Mouse (Mus musculus) urinary bladder, postnatal 10 days (tissue): Measurements from ENCODE around the gene Odaph.
"Not testable (repeated sequence)": the region's sequence is repeated elsewhere in the genome, so short reads cannot be mapped to it uniquely, and the experiment has no call there.

Experiments
- DNase-seq: peaks from one replicate; pipeline ENCODE4 v3.0.0; 2022; ENCODE audit warnings: low spot score

Gene Odaph

GRCm38 (mm10) chr5:91987236-91987635 lies at the start of gene Odaph:
Gene Odaph, plus strand, starts transcription at chr5:91987475.
- no peak for DNase-seq

GRCm38 (mm10) chr5:91945609-91946008 lies 41.7 kb upstream of the Odaph start:
- not testable (repeated sequence) for DNase-seq

GRCm38 (mm10) chr5:91947008-91947407 lies 40.3 kb upstream of the Odaph start:
- no peak for DNase-seq

DNA sequence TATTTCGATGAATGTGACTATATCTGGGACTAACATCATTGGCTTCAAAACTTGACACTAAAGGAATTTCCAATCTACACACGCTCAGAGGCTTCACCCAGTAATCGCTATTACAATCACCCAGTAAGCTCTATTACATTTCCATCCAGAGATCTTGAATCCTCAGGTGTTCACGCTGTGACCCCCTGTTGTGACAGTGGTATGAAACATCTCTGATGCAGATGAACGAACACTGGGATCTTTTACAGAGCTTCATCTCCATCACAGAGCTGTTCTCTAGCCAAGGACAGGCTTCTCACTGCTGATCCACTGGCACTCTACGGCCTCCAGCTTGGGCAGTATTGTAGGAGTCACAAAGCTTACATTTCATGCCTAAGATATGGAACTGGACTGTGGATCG lies 37.8 kb upstream of the Odaph start:
- no peak for DNase-seq

- no peak for DNase-seq
These were observed 35.9 kb upstream of the Odaph start for GRCm38 (mm10) chr5:91951404-91951803.

- no peak for DNase-seq
These were observed 30.1 kb upstream of the Odaph start for GRCm38 (mm10) chr5:91956991-91957760.

DNA sequence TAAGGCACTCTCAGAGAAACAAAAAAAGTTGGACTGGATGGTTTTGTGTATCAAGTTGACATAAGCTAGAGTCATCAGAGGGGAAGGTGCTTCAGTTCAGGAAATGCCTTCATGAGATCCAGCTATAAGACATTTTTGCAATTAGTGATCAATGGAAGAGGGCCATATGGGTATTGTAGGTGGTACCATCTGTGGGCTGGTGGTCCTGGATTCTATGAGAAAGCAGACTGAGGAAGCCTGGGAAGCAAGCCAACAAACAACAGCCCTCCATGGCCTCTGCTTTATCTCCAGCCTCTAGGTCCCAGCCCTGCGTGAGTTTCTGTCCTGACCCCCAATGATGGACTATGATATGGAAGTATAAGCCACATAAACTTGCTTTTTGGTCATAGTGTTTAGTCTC lies 28.2 kb upstream of the Odaph start:
- DNase-seq, result no peak

GRCm38 (mm10) chr5:91959986-91960385 lies 27.3 kb upstream of the Odaph start:
- no peak for DNase-seq

- DNase-seq, result no peak
These were observed 26.5 kb upstream of the Odaph start for GRCm38 (mm10) chr5:91960606-91961254.

GRCm38 (mm10) chr5:91961370-91961769 lies 25.9 kb upstream of the Odaph start:
- no peak for DNase-seq

GRCm38 (mm10) chr5:91962259-91962638 lies 25.0 kb upstream of the Odaph start:
- no peak for DNase-seq

- DNase-seq, result peak; percentile 71
These were observed 24.4 kb upstream of the Odaph start, which contains the start of gene Rchy1 for GRCm38 (mm10) chr5:91962639-91963440. Gene Rchy1, minus strand, starts transcription at chr5:91963068.

DNA sequence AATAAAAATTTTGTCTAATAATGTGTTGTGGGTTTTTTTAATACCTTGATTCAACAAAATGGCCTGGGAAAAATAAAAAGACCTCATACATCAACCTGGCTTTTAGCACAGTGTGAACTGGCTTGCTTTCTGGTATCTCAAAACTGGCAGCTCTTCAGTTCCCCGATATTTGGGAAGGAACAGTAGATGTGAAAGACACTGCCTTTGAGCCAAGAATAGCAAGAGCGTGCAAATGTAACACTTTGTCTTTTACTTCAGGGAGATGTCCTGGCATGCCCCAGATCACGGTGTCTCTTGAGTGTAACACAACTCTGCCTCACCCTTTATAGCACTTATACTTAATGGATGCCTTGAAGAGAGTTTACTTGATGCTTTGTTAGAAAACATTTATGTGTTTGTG lies 15.2 kb upstream of the Odaph start:
- no peak for DNase-seq

DNA sequence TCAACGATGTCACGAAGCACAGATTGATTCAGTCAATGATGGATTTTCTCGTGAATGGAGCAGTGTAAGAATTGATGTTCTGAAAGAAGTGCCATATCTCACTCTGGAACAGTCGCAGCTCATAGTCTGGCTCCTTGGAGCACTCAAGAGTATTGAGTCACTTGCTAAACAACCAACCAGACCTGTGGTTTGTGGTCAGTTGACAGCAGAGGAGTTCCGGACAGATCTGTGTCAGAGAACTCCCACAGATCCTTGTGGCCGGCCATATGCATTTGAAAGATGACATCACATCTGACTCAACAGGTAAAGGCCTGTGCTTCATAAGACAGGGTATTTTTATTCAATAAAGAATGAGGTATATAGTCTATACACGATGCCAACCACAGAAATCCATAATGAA lies 13.3 kb upstream of the Odaph start:
- DNase-seq, result no peak

GRCm38 (mm10) chr5:91975758-91976157 lies 11.5 kb upstream of the Odaph start:
- DNase-seq, result no peak

GRCm38 (mm10) chr5:91976566-91977396 lies 10.5 kb upstream of the Odaph start:
- DNase-seq, result no peak

- DNase-seq, result no peak
These were observed 9.9 kb upstream of the Odaph start for GRCm38 (mm10) chr5:91977397-91977770.

DNA sequence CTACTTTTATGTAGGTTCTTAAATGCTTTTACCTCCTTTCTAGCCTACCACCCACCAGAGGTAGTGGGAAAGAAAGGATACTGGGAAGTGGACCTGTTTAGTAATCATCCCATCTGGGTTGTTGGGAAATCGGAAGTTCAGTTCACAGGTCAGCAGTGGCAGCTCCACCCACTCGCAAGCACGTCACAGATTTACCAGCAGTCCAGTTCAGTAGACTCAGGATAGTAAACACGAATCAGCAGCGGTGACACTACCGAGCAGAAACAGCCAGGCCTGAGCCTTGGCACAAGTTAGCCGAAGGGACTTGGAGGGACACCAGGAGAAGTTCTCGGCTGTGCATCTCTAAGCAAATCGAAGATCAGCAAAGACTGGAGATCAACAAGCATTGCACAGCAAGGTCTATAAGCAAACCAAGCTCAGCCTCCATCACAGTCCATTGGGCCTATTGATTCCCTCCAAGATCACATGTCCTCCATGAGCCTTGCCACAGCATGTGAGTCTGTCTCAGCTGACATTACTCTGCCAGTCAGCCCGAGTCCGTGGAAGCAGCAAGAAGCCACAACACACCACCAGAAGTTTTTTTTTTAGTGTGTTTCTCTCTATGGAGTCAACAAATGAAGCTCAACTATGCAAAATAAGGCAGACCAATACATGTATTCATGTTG lies 6.0 kb upstream of the Odaph start:
- DNase-seq, result no peak

- no peak for DNase-seq
These were observed 3.8 kb upstream of the Odaph start for GRCm38 (mm10) chr5:91983490-91983889.

- no peak for DNase-seq
These were observed 1.6 kb upstream of the Odaph start for GRCm38 (mm10) chr5:91985721-91986120.

- DNase-seq, result no peak
These were observed 524 bp downstream of the Odaph start for GRCm38 (mm10) chr5:91987799-91988198.
